ENCODE assay signal across 9 mouse cellular contexts in genomic region chr1:74763081-74763480, GRCm38 (mm10). TPM values are rescaled to one million over a fixed set of nuclear protein-coding genes. Genes with fewer than 3 reads are reported as not detected.
A peak's percentile ranks its signal among the peaks of the same experiment; 100 is the strongest.
DNase-seq lines count a peak whose midpoint lies in the region; ATAC-seq and TF ChIP-seq lines count a peak whose summit lies in the region.
"Had no signal": no experiment of that assay in that cellular context is flagged by ENCODE, and none has a peak within 500 bp of the region (broad histone marks: within the 10 kb centered on the region; RNA-seq: fewer than 3 reads in every experiment).

No protein-coding gene starts in this region.

- H3K27ac ChIP-seq in hindbrain, embryonic 10.5 days, result no peak overlapping the region
- no peak overlapping the region for H3K27ac ChIP-seq in hindbrain, embryonic 16.5 days (ENCODE audit: low read depth, low read length)

- TF ChIP-seq CTCF in E14TG2a.4 (conservative IDR thresholded peaks at IDR 0.05; ENCODE audit: low read length), result peak; percentile 70

- no peaks in the 10 kb centered on the region for H3K9me3 ChIP-seq in hindbrain, embryonic 10.5 days
- no peaks in the 10 kb centered on the region for H3K9me3 ChIP-seq in hindbrain, embryonic 16.5 days (ENCODE audit: control insufficient read depth, low read length)
- no peaks in the 10 kb centered on the region for H3K9me3 ChIP-seq in E14TG2a.4 (ENCODE audit: low read length)

- peaks cover 64% of the 10 kb centered on the region for H3K27me3 ChIP-seq in hindbrain, embryonic 10.5 days (ENCODE audit: insufficient read depth, poor library complexity, severe bottlenecking)
- peaks cover 18% of the 10 kb centered on the region for H3K27me3 ChIP-seq in hindbrain, embryonic 16.5 days (replicated peaks; ENCODE audit: control insufficient read depth, insufficient read depth, low read length)
- peaks cover 58% of the 10 kb centered on the region for H3K27me3 ChIP-seq in E14TG2a.4 (ENCODE audit: insufficient read depth, low read length)

- 5% methylated on average over 6 of the region's 6 CpGs for WGBS in hindbrain, embryonic 10.5 days
- WGBS in hindbrain, embryonic 16.5 days, result 4% methylated on average over 6 of the region's 6 CpGs

- no peak overlapping the region for H3K4me3 ChIP-seq in hindbrain, embryonic 10.5 days
- H3K4me3 ChIP-seq in hindbrain, embryonic 16.5 days (ENCODE audit: low read length), result no peak overlapping the region
- H3K4me3 ChIP-seq in E14TG2a.4 (replicated peaks; ENCODE audit: low read length), result no peak overlapping the region
- H3K4me3 ChIP-seq: erythroblast, embryonic 14.5 days had no signal

- DNase-seq in hindbrain, embryonic 10.5 days (ENCODE audit: low spot score), result peak; percentile 75
- peak; percentile 84 for DNase-seq in adrenal gland, postnatal 14 days
- DNase-seq in forelimb bud, embryonic 11.5 days (ENCODE audit: low read depth, low spot score), result peak; percentile 87
- peak; percentile 45 for DNase-seq in layer of hippocampus, adult 9-10 months (ENCODE audit: low spot score)
- peak; percentile 64 for DNase-seq in thymus, postnatal 14 days

- no peak for ATAC-seq in hindbrain, embryonic 16.5 days
- peak; percentile 80 for ATAC-seq in megakaryocyte-erythroid progenitor cell, adult 5-6 weeks (replicated peaks; ENCODE audit: low FRiP score, low TSS enrichment, poor library complexity, severe bottlenecking)

- H3K4me2 ChIP-seq in hindbrain, embryonic 16.5 days (ENCODE audit: low read length), result no peak overlapping the region

- no peak overlapping the region for H3K9ac ChIP-seq in hindbrain, embryonic 16.5 days (ENCODE audit: low read depth, low read length)

- H3K36me3 ChIP-seq in hindbrain, embryonic 10.5 days, result no peaks in the 10 kb centered on the region
- no peaks in the 10 kb centered on the region for H3K36me3 ChIP-seq in hindbrain, embryonic 16.5 days (ENCODE audit: control insufficient read depth, insufficient read depth, low read length)
- no peaks in the 10 kb centered on the region for H3K36me3 ChIP-seq in E14TG2a.4 (ENCODE audit: insufficient read depth, low read length)

- no peaks in the 10 kb centered on the region for H3K4me1 ChIP-seq in hindbrain, embryonic 10.5 days (replicated peaks)
- no peaks in the 10 kb centered on the region for H3K4me1 ChIP-seq in hindbrain, embryonic 16.5 days (ENCODE audit: control insufficient read depth, insufficient read depth, low read depth, low read length)
- H3K4me1 ChIP-seq in E14TG2a.4 (replicated peaks; ENCODE audit: low read depth, low read length), result no peaks in the 10 kb centered on the region; the same call in 1 of the 2 replicates

RNA-seq across cellular contexts. Expression of gene Wnt6, which starts 8.6 kb away (rescaled TPM):
- 15.5 and 18.2 TPM in 2 replicates for polyA plus RNA-seq in hindbrain, embryonic 10.5 days (2016; fragmentation: Nextera tagmentation; extraction: Ambion mirVana)
- polyA plus RNA-seq in hindbrain, embryonic 16.5 days (2015; fragmentation: Nextera tagmentation; extraction: Ambion mirVana), result 4.9 and 6.1 TPM in 2 replicates
- 2.4 and 3.2 TPM in 2 replicates for total RNA-seq in adrenal gland, postnatal 14 days (2021)
- not detected in 2 replicates for total RNA-seq in megakaryocyte-erythroid progenitor cell, adult 5-6 weeks (2014; fragmentation: Nextera tagmentation)
- not detected in 2 replicates for total RNA-seq in megakaryocyte-erythroid progenitor cell, adult 5-6 weeks (2017)
- polyA plus RNA-seq: erythroblast, embryonic 14.5 days had no signal

RNA-seq across cellular contexts. Expression of gene Prkag3, which starts 14.1 kb away (rescaled TPM):
- 0.12 TPM in 1 of 2 replicates, not detected in the other for polyA plus RNA-seq in hindbrain, embryonic 10.5 days (2016; fragmentation: Nextera tagmentation; extraction: Ambion mirVana)
- 0.13 and 0.36 TPM in 2 replicates for polyA plus RNA-seq in hindbrain, embryonic 16.5 days (2015; fragmentation: Nextera tagmentation; extraction: Ambion mirVana)
- total RNA-seq in adrenal gland, postnatal 14 days (2021), result 0.15 TPM in 1 of 2 replicates, not detected in the other
- total RNA-seq in megakaryocyte-erythroid progenitor cell, adult 5-6 weeks (2014; fragmentation: Nextera tagmentation), result not detected in 2 replicates
- not detected in 2 replicates for total RNA-seq in megakaryocyte-erythroid progenitor cell, adult 5-6 weeks (2017)
- polyA plus RNA-seq: erythroblast, embryonic 14.5 days had no signal

RNA-seq across cellular contexts. Expression of gene Wnt10a, which starts 28.2 kb away (rescaled TPM):
- polyA plus RNA-seq in hindbrain, embryonic 10.5 days (2016; fragmentation: Nextera tagmentation; extraction: Ambion mirVana), result 0.87 and 1.6 TPM in 2 replicates
- polyA plus RNA-seq in hindbrain, embryonic 16.5 days (2015; fragmentation: Nextera tagmentation; extraction: Ambion mirVana), result 0.40 TPM in 2 replicates
- total RNA-seq in adrenal gland, postnatal 14 days (2021), result 0.30 TPM in 2 replicates
- total RNA-seq in megakaryocyte-erythroid progenitor cell, adult 5-6 weeks (2014; fragmentation: Nextera tagmentation), result not detected in 2 replicates
- not detected in 2 replicates for total RNA-seq in megakaryocyte-erythroid progenitor cell, adult 5-6 weeks (2017)

RNA-seq across cellular contexts. Expression of gene Cyp27a1, which starts 49.7 kb away (rescaled TPM):
- 7.4 and 8.4 TPM in 2 replicates for polyA plus RNA-seq in hindbrain, embryonic 10.5 days (2016; fragmentation: Nextera tagmentation; extraction: Ambion mirVana)
- polyA plus RNA-seq in hindbrain, embryonic 16.5 days (2015; fragmentation: Nextera tagmentation; extraction: Ambion mirVana), result 2.4 and 3.5 TPM in 2 replicates
- 26.0 and 27.2 TPM in 2 replicates for total RNA-seq in adrenal gland, postnatal 14 days (2021)
- total RNA-seq in megakaryocyte-erythroid progenitor cell, adult 5-6 weeks (2014; fragmentation: Nextera tagmentation), result 2.0 TPM in 1 of 2 replicates, not detected in the other
- total RNA-seq in megakaryocyte-erythroid progenitor cell, adult 5-6 weeks (2017), result 1.9 TPM in 1 of 2 replicates, not detected in the other
